Mouse (Mus musculus) intestine, postnatal 0 days (tissue): ENCODE results near the gene Pomgnt2. TPM values are rescaled to one million over a fixed set of nuclear protein-coding genes. Genes with fewer than 3 reads are reported as not detected.
"Not testable (repeated sequence)": the region's sequence is repeated elsewhere in the genome, so short reads cannot be mapped to it uniquely, and the experiment has no call there.

Experiments used
- ATAC-seq: fragments of 200-750 bp; cut with Nextera tagmentation; 2 replicates; pipeline ENCODE4 v1.8.0; 2017; ENCODE audit warnings: mild to moderate bottlenecking, moderate TSS enrichment, moderate library complexity
- H3K27ac ChIP-seq: fragments of 300-500 bp; sonication (generic); 2 replicates; pipeline ENCODE4 v1.5.1; 2014; ENCODE audit warnings: mild to moderate bottlenecking, low read depth, low read length, moderate library complexity
- H3K27me3 ChIP-seq: fragments of 300-500 bp; sonication (generic); replicated peaks from 2 replicates; pipeline ENCODE4 v1.6.1; 2014; ENCODE audit warnings: low read length, mixed read lengths; ENCODE audit not compliant: control insufficient read depth, insufficient read depth
- H3K36me3 ChIP-seq: fragments of 300-500 bp; sonication (generic); 2 replicates; pipeline ENCODE4 v1.6.1; 2014; ENCODE audit warnings: mild to moderate bottlenecking, moderate library complexity; ENCODE audit not compliant: control insufficient read depth, insufficient read depth
- H3K4me1 ChIP-seq: fragments of 300-500 bp; sonication (generic); replicated peaks from 2 replicates; pipeline ENCODE4 v1.6.1; 2014; ENCODE audit warnings: antibody characterized with exemption, low read length, mixed read lengths; ENCODE audit not compliant: control insufficient read depth, insufficient read depth
- H3K4me2 ChIP-seq: fragments of 300-500 bp; sonication (generic); replicated peaks from 2 replicates; pipeline ENCODE4 v1.6.1; 2014; ENCODE audit warnings: low read depth, mild to moderate bottlenecking, moderate library complexity
- H3K4me3 ChIP-seq: fragments of 300-500 bp; sonication (generic); 2 replicates; pipeline ENCODE4 v1.5.1; 2014; ENCODE audit warnings: low read depth, low read length
- H3K9ac ChIP-seq: fragments of 300-500 bp; sonication (generic); 2 replicates; pipeline ENCODE4 v1.6.1; 2014; ENCODE audit warnings: mild to moderate bottlenecking, low read depth, low read length
- H3K9me3 ChIP-seq: fragments of 300-500 bp; sonication (generic); 2 replicates; pipeline ENCODE4 v1.6.1; 2016; ENCODE audit warnings: mixed run types; ENCODE audit not compliant: control insufficient read depth
- CTCF ChIP-seq: sonication (generic); IDR thresholded peaks from 2 replicates; pipeline ENCODE4 v1.5.1; 2016; ENCODE audit warnings: low read depth, mild to moderate bottlenecking, control low read depth, antibody characterized with exemption, moderate library complexity
- WGBS: fragments of 180-500 bp; shearing (Covaris S2); extraction: QIAGEN DNeasy Blood & Tissue Kit; methylation state at CpG from one replicate; pipeline ENCODE4 v1.1.7; 2014; 5-methylcytosine and 5-hydroxymethylcytosine counted together
- polyA plus RNA-seq: library from polyadenylated mRNA; unstranded; fragments of >200 nt; fragmentation: Nextera tagmentation; extraction: Ambion mirVana; gene quantifications from 2 replicates; pipeline ENCODE4 v1.2.1, GENCODE M21; 2015

Pomgnt2 gene
- polyA plus RNA-seq, 1 experiment from 2014 or later = 7.3 TPM

GRCm38 (mm10) chr9:122023873-122024272, 27.0 kb upstream of the Pomgnt2 start:
- WGBS = 74% methylated on average over 5 of the region's 5 CpGs
- 0 out of 2 replicates have a peak, but pooled peaks cover 3% of the 10 kb centered on the region for H3K4me1 ChIP-seq
- no peak overlapping the region for H3K4me2 ChIP-seq
- ATAC-seq = no peak
- no peak overlapping the region for H3K4me3 ChIP-seq
- no peaks in the 10 kb centered on the region for H3K27me3 ChIP-seq
- no peak overlapping the region; the same call in 1 of the 2 replicates for H3K27ac ChIP-seq
- H3K9me3 ChIP-seq = no peaks in the 10 kb centered on the region
- no peak overlapping the region for H3K9ac ChIP-seq
- no peaks in the 10 kb centered on the region for H3K36me3 ChIP-seq
- TF ChIP-seq CTCF = no peak

GRCm38 (mm10) chr9:122022776-122023175, 25.9 kb upstream of the Pomgnt2 start:
- TF ChIP-seq CTCF = no peak
- WGBS = 67% methylated on average over 9 of the region's 9 CpGs
- no peaks in the 10 kb centered on the region for H3K27me3 ChIP-seq
- no peak overlapping the region for H3K4me3 ChIP-seq
- peak; percentile 18; the same call in 1 of the 2 replicates for ATAC-seq
- no peak overlapping the region for H3K4me2 ChIP-seq
- H3K27ac ChIP-seq = no peak overlapping the region
- no peaks in the 10 kb centered on the region for H3K9me3 ChIP-seq
- 0 out of 2 replicates have a peak, but pooled peaks cover 3% of the 10 kb centered on the region for H3K4me1 ChIP-seq
- no peaks in the 10 kb centered on the region for H3K36me3 ChIP-seq
- H3K9ac ChIP-seq = no peak overlapping the region

GRCm38 (mm10) chr9:122021581-122021980, 24.7 kb upstream of the Pomgnt2 start:
- Histone ChIP-seq H3K27me3 (no peaks in the 10 kb centered on the region), H3K9me3 (no peaks in the 10 kb centered on the region), H3K27ac (no peak overlapping the region), H3K4me3 (no peak overlapping the region), H3K9ac (no peak overlapping the region), H3K4me1 (0 out of 2 replicates have a peak, but pooled peaks cover 3% of the 10 kb centered on the region), H3K36me3 (no peaks in the 10 kb centered on the region), H3K4me2 (no peak overlapping the region)
- ATAC-seq = no peak
- TF ChIP-seq CTCF = no peak
- 94% methylated on average over 5 of the region's 5 CpGs for WGBS

- ATAC-seq, H3K4me2 ChIP-seq: not testable (repeated sequence)
- 88% methylated on average over 4 of the region's 4 CpGs for WGBS
Measured at GRCm38 (mm10) chr9:122021171-122021570, 24.3 kb upstream of the Pomgnt2 start.

GRCm38 (mm10) chr9:122020321-122020720, 23.4 kb upstream of the Pomgnt2 start:
- no peaks in the 10 kb centered on the region for H3K9me3 ChIP-seq
- H3K9ac ChIP-seq = no peak overlapping the region
- ATAC-seq = no peak
- no peak overlapping the region for H3K4me2 ChIP-seq
- no peak overlapping the region for H3K27ac ChIP-seq
- no peaks in the 10 kb centered on the region for H3K36me3 ChIP-seq
- 84% methylated on average over 4 of the region's 4 CpGs for WGBS
- no peak for TF ChIP-seq CTCF
- no peak overlapping the region for H3K4me3 ChIP-seq
- no peaks in the 10 kb centered on the region for H3K27me3 ChIP-seq
- H3K4me1 ChIP-seq = no peaks in the 10 kb centered on the region

More at GRCm38 (mm10) chr9:122021171-122021570, 24.3 kb upstream of the Pomgnt2 start:
- H3K27ac ChIP-seq, H3K9me3 ChIP-seq, H3K9ac ChIP-seq, H3K27me3 ChIP-seq, H3K4me3 ChIP-seq, H3K4me1 ChIP-seq, H3K36me3 ChIP-seq: not testable (repeated sequence)

- H3K27me3 ChIP-seq = no peaks in the 10 kb centered on the region
- no peak overlapping the region; the same call in 1 of the 2 replicates for H3K4me2 ChIP-seq
- H3K27ac ChIP-seq = no peak overlapping the region; the same call in 1 of the 2 replicates
- H3K4me3 ChIP-seq = no peak overlapping the region
- no peaks in the 10 kb centered on the region for H3K36me3 ChIP-seq
- no peak for ATAC-seq
- H3K4me1 ChIP-seq = no peaks in the 10 kb centered on the region
- 20% methylated on average over 8 of the region's 8 CpGs for WGBS
- no peak overlapping the region for H3K9ac ChIP-seq
- peak; percentile 85 for TF ChIP-seq CTCF
- no peaks in the 10 kb centered on the region for H3K9me3 ChIP-seq
Measured at GRCm38 (mm10) chr9:122018782-122019395, 22.0 kb upstream of the Pomgnt2 start.

GRCm38 (mm10) chr9:122018079-122018478, 21.2 kb upstream of the Pomgnt2 start:
- Histone ChIP-seq H3K9ac (no peak overlapping the region), H3K4me3 (no peak overlapping the region), H3K9me3 (no peaks in the 10 kb centered on the region), H3K27ac (no peak overlapping the region), H3K4me2 (no peak overlapping the region), H3K27me3 (no peaks in the 10 kb centered on the region), H3K4me1 (no peaks in the 10 kb centered on the region), H3K36me3 (no peaks in the 10 kb centered on the region)
- 83% methylated on average over 5 of the region's 5 CpGs for WGBS
- no peak for TF ChIP-seq CTCF
- no peak for ATAC-seq
